Mouse (Mus musculus) inflammation-experienced regulatory T-cells (primary cell): ENCODE results near the gene Pqlc2. TPM values are rescaled to one million over a fixed set of nuclear protein-coding genes. Genes with fewer than 3 reads are reported as not detected.

Source experiments
- polyA plus RNA-seq, 2 experiments: library from polyadenylated mRNA; unstranded; fragments of 100-300 nt; shearing (Covaris generic); gene quantifications; one replicate each; pipeline ENCODE4 v1.2.1; 2017

Pqlc2 gene
- 10 to 100 TPM; 10.9 to 11.4 TPM for polyA plus RNA-seq

DNA sequence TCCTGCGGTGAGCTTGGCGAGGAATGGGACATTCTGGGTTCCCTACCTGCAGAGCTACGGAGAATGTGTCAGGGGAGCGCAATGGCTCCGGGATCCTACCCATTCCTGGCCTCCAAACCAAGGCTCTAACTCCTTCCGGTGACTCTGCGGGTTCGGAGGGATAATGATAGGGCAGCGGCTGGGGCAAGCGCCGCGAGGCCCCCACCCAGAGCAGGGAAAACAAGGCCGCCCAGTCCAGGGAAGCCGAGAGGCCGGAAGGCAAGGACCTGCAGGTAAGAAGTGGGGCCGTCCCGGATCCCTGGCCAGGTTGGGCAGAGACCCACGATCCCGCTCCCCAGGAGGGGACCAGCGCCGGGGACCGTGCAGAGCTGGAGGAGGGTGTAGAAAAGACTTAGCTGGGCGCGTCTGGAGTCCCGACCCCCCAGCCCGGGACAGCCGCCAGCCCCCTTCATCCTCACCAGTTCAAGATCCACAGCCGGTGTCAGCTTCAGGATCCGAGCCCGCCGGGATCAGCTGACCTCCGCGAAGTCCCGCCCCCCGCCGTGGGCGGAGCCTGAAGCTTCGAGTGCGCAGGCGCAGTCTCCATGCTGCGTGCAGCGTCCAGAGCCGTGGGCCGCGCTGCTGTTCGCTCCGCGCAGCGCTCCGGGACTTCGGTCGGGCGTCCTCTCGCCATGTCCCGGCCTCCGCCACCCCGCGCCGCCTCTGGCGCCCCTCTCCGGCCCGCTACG, at the start of gene Pqlc2, which contains the start of gene Akr7a5:
Gene Pqlc2 (minus strand): TSS at position 538 of the 728 bp plus-strand sequence.
Gene Akr7a5 (plus strand): TSS at position 574 of the 728 bp plus-strand sequence.

DNA sequence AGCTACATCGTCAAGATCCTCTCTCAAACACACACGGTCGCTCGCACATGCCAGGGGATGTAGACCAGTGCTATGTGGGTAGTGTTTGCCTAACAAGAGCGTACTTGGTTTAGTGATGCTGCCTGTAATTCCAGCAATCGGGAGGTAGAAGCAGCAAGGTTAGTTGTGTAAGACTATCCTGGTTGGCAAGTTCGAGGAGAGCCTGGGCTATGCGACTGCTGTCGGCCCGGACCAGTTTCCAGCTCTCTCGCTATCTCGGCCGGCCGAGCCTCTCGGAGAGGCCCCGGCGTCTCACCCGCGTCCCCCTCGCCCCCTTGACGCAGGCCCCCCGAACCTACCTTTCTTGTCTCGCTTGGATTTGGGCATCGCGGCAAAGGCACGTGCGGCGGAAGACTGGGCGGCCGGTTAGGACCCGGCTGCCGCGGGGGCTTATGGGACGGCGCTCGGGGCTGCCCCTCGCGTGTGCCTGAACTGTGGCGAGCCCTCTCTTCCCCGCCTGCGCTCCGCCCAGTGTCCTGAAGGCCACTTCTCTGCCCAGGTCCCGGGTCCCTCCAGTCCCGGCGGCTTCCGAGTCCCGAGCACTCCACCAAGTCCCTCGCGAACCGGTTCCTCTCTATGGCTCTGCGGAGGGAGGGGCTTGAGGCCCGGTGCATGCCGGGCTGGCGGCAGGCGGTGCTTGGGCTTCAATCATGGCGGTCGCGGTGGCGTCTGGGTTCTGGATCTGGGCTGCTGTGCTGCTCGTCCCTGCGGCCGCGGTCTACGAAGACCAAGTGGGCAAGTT, 41.6 kb upstream of the Pqlc2 start, which contains the start of the genes Mrto4, Emc1 and Ubr4:
Gene Mrto4 (minus strand): TSS at position 646 of the 781 bp plus-strand sequence.
Gene Emc1 (plus strand): TSS at position 657 of the 781 bp plus-strand sequence.
Gene Ubr4 (plus strand): TSS at position 679 of the 781 bp plus-strand sequence.

Other genes starting within 250 kb of the Pqlc2 start
- not detected for gene Htr6, start 235.1 kb downstream of the Pqlc2 start, polyA plus RNA-seq
- under 1 TPM; 0.26 to 0.66 TPM for gene Nbl1, start 217.7 kb downstream of the Pqlc2 start, polyA plus RNA-seq
- gene Minos1, start 179.6 kb downstream of the Pqlc2 start, polyA plus RNA-seq, result 100 to 1,000 TPM; 305 to 352 TPM
- 100 to 1,000 TPM; 592 to 680 TPM for gene Capzb, start 117.8 kb downstream of the Pqlc2 start, polyA plus RNA-seq
- gene Akr7a5, start within 50 bp of the Pqlc2 start, polyA plus RNA-seq, result 10 to 100 TPM; 27.8 to 46.5 TPM
- 10 to 100 TPM; 79.4 to 94.2 TPM for gene Mrto4, start 41.9 kb upstream of the Pqlc2 start, polyA plus RNA-seq
- gene Emc1, start 41.9 kb upstream of the Pqlc2 start, polyA plus RNA-seq, result 10 to 100 TPM; 46.3 to 59.0 TPM
- gene Ubr4, start 41.9 kb upstream of the Pqlc2 start, polyA plus RNA-seq, result 10 to 100 TPM; 69.0 to 73.2 TPM
- gene Iffo2, start 219.8 kb upstream of the Pqlc2 start, polyA plus RNA-seq, result 1 to 10 TPM; 4.1 to 4.2 TPM